Mouse (Mus musculus): Measurements from ENCODE around the gene Lsm2. TPM values are rescaled to one million over a fixed set of nuclear protein-coding genes. Genes with fewer than 3 reads are reported as not detected.
"Not testable (repeated sequence)": the region's sequence is repeated elsewhere in the genome, so short reads cannot be mapped to it uniquely, and the experiment has no call there.

The Lsm2 gene
- polyA plus RNA-seq, 1 experiment from 2014 or later: 211 TPM

DNA sequence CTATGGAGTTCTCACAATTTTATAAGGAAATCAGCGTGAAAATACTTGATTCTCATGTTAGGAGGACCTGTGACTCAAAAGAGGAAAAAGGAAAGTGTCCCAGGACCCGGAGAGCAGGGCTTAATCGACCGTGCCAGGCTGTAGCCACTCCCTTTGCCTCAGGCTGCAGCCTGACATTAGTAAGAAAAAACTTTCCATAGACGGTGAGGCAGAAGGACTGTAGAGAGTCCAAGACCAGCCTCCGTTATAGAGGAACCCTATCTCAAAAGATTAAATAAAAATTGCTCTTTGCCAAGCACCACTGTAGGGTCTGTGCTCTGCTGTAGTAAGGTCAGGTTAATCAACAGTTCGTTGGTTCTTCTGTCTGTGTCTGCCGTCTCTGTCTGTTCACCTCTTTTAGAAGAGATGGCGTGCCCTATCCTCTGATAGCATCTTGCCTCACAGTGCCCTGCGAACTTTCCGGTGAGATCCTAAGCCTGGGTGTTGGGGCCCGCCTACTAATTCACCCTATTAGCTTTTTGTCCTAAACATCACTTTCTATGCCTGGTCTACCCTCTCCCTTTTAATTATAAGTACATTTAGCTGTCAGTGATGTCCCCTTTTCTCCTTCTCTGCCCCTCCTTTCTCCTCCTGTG is 21.7 kb upstream of the Lsm2 start:
- H3K36me3 ChIP-seq (ENCODE audit: control insufficient read depth, insufficient read depth, low read length): no peaks in the 10 kb centered on the region
- H3K27ac ChIP-seq (ENCODE audit: low read depth, low read length): no peak overlapping the region
- no peaks in the 10 kb centered on the region for H3K9me3 ChIP-seq (ENCODE audit: control insufficient read depth, low read length)
- WGBS: 15% methylated on average over 12 of the region's 12 CpGs
- ATAC-seq (ENCODE audit: insufficient read depth, low FRiP score, low TSS enrichment) (no peak), DNase-seq (ENCODE audit: low spot score) (no peak)
- peak overlapping the region; percentile 76 for H3K4me2 ChIP-seq (ENCODE audit: low read depth)
- peak overlapping the region; percentile 43; the same call in 1 of the 2 replicates for H3K4me3 ChIP-seq (ENCODE audit: low read depth, low read length)
- peaks cover 3% of the 10 kb centered on the region; the same call in 1 of the 2 replicates for H3K4me1 ChIP-seq (ENCODE audit: control insufficient read depth, insufficient read depth, low read length)
- H3K9ac ChIP-seq (ENCODE audit: low read length): peak overlapping the region; percentile 57
- H3K27me3 ChIP-seq (ENCODE audit: control insufficient read depth, insufficient read depth, low read length): peaks cover 7% of the 10 kb centered on the region; the same call in 1 of the 2 replicates

DNA sequence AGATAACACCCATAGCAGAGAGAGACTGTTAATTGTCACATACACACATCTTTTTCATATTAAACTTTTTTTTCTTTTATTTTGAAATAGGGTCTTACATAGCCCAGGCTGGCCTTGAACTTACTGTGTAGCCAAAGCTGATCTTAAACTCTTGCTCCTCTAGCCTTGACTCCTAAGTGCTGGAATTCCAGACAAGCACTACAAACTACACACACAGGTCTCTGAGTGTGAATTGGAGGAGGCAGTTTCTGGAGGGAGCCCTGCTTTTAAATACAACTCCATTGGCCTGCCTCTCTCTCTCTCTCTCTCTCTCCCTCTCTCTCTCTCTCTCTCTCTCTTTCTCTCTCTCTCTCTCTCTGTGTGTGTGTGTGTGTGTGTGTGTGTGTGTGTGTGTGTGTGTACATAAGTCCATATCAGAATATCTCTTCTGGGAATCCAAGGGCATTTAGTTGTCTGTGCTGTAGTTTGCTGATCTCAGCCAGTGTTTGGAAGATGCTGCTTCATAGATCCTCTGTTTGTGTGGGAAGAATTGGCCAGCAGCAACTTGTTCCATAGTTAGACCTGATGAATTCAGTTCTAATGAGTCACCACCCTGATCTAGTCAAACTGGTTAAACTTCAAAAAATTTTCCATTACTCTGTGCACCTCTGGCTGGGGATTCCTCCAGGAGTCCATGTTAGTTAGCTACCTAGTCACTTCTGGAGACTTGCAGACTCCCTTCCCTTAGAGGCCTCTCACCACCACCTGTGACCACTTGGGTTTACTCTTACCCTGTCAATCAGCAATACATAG is 20.8 kb upstream of the Lsm2 start:
- H3K9me3 ChIP-seq (ENCODE audit: control insufficient read depth, low read length): no peaks in the 10 kb centered on the region
- H3K4me1 ChIP-seq (ENCODE audit: control insufficient read depth, insufficient read depth, low read length): peaks cover 3% of the 10 kb centered on the region; the same call in 1 of the 2 replicates
- no peak overlapping the region for H3K27ac ChIP-seq (ENCODE audit: low read depth, low read length)
- ATAC-seq (ENCODE audit: insufficient read depth, low FRiP score, low TSS enrichment) (no peak), DNase-seq (ENCODE audit: low spot score) (no peak)
- no peak overlapping the region for H3K4me3 ChIP-seq (ENCODE audit: low read depth, low read length)
- peaks cover 7% of the 10 kb centered on the region; the same call in 1 of the 2 replicates for H3K27me3 ChIP-seq (ENCODE audit: control insufficient read depth, insufficient read depth, low read length)
- H3K36me3 ChIP-seq (ENCODE audit: control insufficient read depth, insufficient read depth, low read length): no peaks in the 10 kb centered on the region
- H3K9ac ChIP-seq (ENCODE audit: low read length): no peak overlapping the region
- no peak overlapping the region for H3K4me2 ChIP-seq (ENCODE audit: low read depth)

DNA sequence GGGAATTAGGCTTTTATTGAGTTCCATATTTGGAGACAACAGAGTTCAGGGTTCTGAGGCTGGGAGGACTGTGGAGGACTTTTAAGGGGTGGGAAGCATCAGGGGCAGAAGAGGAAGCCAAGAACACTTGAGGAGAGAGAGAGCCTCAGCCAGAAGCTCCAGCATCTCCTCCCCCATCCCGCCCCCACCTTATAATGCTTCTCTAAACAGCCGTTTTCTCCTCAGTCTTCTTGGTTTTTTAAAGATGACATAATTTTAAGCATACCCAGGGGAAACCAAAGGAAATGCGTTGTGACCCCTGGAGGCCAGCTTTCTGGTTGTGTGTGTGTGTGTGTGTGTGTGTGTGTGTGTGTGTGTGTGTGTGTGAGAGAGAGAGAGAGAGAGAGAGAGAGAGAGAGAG is 19.5 kb upstream of the Lsm2 start:
- no peak for DNase-seq (ENCODE audit: low spot score)
- peaks cover 3% of the 10 kb centered on the region; the same call in 1 of the 2 replicates for H3K4me1 ChIP-seq (ENCODE audit: control insufficient read depth, insufficient read depth, low read length)
- no peak overlapping the region for H3K27ac ChIP-seq (ENCODE audit: low read depth, low read length)
- no peak for ATAC-seq (ENCODE audit: insufficient read depth, low FRiP score, low TSS enrichment)
- no peak overlapping the region for H3K4me2 ChIP-seq (ENCODE audit: low read depth)
- H3K27me3 ChIP-seq (ENCODE audit: control insufficient read depth, insufficient read depth, low read length): peaks cover 4% of the 10 kb centered on the region; the same call in 1 of the 2 replicates
- WGBS: 47% methylated on average over 3 of the region's 3 CpGs
- H3K9ac ChIP-seq (ENCODE audit: low read length): no peak overlapping the region
- no peak overlapping the region for H3K4me3 ChIP-seq (ENCODE audit: low read depth, low read length)
- H3K9me3 ChIP-seq (ENCODE audit: control insufficient read depth, low read length): no peaks in the 10 kb centered on the region
- no peaks in the 10 kb centered on the region for H3K36me3 ChIP-seq (ENCODE audit: control insufficient read depth, insufficient read depth, low read length)

DNA sequence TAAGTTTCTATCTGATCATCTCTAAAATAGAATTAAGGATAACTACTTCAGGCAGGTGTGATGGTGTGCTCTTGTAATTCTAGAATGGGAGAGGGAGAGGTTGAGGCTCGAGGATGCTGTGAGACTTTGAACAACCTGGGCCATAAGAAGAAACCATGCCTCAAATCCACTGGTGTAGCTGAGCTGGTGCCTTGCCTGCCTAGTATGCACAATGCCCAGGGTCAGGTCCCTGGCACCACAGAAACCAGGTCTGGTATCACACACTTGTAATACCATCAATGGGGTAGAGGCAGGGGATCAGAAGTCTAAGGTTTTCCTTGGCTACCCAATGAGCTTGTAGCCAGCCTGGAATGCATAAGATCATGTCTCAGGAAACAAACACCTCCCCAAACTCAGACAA is 18.8 kb upstream of the Lsm2 start:
- Histone ChIP-seq H3K27me3 (ENCODE audit: control insufficient read depth, insufficient read depth, low read length) (peaks cover 5% of the 10 kb centered on the region), H3K4me3 (ENCODE audit: low read depth, low read length) (no peak overlapping the region), H3K36me3 (ENCODE audit: control insufficient read depth, insufficient read depth, low read length) (no peaks in the 10 kb centered on the region), H3K9ac (ENCODE audit: low read length) (no peak overlapping the region), H3K4me2 (ENCODE audit: low read depth) (no peak overlapping the region), H3K27ac (ENCODE audit: low read depth, low read length) (no peak overlapping the region), H3K9me3 (ENCODE audit: control insufficient read depth, low read length) (no peaks in the 10 kb centered on the region), H3K4me1 (ENCODE audit: control insufficient read depth, insufficient read depth, low read length) (peaks cover 3% of the 10 kb centered on the region; the same call in 1 of the 2 replicates)
- WGBS: 57% methylated on average over 1 of the region's 1 CpGs
- ATAC-seq (ENCODE audit: insufficient read depth, low FRiP score, low TSS enrichment): no peak
- DNase-seq (ENCODE audit: low spot score): no peak

DNA sequence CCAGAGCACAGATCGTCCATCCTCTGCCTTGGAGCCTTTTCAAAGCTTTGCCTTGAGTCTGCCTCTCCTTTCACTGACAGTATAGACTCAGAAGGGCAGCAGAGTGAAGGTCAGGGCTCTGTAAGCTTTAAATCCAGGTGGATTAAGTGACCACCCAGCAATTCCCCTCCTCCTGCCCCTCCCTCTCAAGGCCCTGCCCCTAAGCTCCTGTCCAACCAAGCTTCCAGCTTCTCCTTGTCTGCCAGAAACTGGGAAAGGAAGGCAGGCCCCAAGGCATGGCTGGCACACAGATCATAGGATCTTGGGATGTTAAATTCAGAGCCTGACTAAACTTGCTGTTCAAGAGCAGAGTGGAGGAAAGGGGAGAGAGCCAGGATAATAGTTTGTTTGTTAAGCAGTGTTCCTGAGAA is 17.0 kb upstream of the Lsm2 start:
- H3K9ac ChIP-seq (ENCODE audit: low read length): peak overlapping the region; percentile 22; the same call in 1 of the 2 replicates
- H3K4me3 ChIP-seq (ENCODE audit: low read depth, low read length): no peak overlapping the region
- no peaks in the 10 kb centered on the region for H3K36me3 ChIP-seq (ENCODE audit: control insufficient read depth, insufficient read depth, low read length)
- H3K9me3 ChIP-seq (ENCODE audit: control insufficient read depth, low read length): no peaks in the 10 kb centered on the region
- H3K27ac ChIP-seq (ENCODE audit: low read depth, low read length): no peak overlapping the region
- DNase-seq (ENCODE audit: low spot score) (no peak), ATAC-seq (ENCODE audit: insufficient read depth, low FRiP score, low TSS enrichment) (no peak)
- H3K4me2 ChIP-seq (ENCODE audit: low read depth): no peak overlapping the region
- peaks cover 3% of the 10 kb centered on the region; the same call in 1 of the 2 replicates for H3K4me1 ChIP-seq (ENCODE audit: control insufficient read depth, insufficient read depth, low read length)
- peaks cover 23% of the 10 kb centered on the region for H3K27me3 ChIP-seq (ENCODE audit: control insufficient read depth, insufficient read depth, low read length)
- WGBS: 29% methylated on average over 1 of the region's 1 CpGs

DNA sequence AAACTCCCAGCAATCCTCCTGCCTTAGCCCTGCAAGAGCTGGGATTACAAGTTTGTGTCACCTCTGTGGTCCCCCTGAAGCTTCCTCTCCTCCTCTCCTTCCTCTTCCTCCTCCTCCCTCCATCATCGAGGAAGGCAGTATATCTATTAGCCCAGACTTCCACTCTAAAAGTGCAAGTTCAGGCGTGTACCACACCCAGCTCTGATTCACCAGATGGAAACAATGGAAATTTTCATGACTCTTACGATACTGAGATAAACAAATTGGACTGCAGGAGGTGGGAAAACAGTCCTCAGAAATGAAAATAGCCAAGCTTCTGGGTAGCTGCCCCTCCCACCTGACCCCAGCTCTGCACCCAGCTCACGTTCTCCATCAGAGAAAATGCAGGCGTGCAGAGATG is 16.0 kb upstream of the Lsm2 start:
- peaks cover 21% of the 10 kb centered on the region for H3K27me3 ChIP-seq (ENCODE audit: control insufficient read depth, insufficient read depth, low read length)
- no peaks in the 10 kb centered on the region for H3K4me1 ChIP-seq (ENCODE audit: control insufficient read depth, insufficient read depth, low read length)
- no peak overlapping the region for H3K4me2 ChIP-seq (ENCODE audit: low read depth)
- DNase-seq (ENCODE audit: low spot score): no peak
- no peaks in the 10 kb centered on the region for H3K9me3 ChIP-seq (ENCODE audit: control insufficient read depth, low read length)
- ATAC-seq (ENCODE audit: insufficient read depth, low FRiP score, low TSS enrichment): no peak
- WGBS: 74% methylated on average over 5 of the region's 5 CpGs
- no peak overlapping the region for H3K9ac ChIP-seq (ENCODE audit: low read length)
- H3K4me3 ChIP-seq (ENCODE audit: low read depth, low read length): no peak overlapping the region
- H3K27ac ChIP-seq (ENCODE audit: low read depth, low read length): no peak overlapping the region
- H3K36me3 ChIP-seq (ENCODE audit: control insufficient read depth, insufficient read depth, low read length): no peaks in the 10 kb centered on the region

DNA sequence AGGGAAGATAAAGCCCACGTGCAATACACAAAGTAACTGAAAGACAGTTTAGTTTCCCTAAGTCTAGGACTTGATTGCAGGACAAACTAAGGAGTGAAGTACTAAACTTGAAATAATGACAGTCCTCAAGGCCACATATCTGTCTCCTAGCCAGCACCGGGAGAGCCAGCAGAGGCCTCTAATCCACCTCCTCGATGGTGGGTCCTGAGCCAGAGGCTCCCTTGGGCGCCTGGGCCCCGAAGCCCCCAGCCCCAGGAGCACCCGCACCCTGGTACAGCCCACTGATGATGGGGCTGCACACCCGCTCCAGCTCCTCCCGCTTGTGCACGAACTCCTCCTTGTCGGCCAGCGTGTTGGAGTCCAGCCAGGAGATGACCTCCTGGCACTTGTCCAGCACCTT is 11.8 kb upstream of the Lsm2 start, which contains the start of gene Gm20481:
TSS of gene Gm20481 (plus strand) at position 91 of the 400 bp plus-strand sequence.
- not testable (repeated sequence) for H3K9ac ChIP-seq (ENCODE audit: low read length); H3K4me1 ChIP-seq (ENCODE audit: control insufficient read depth, insufficient read depth, low read length); H3K36me3 ChIP-seq (ENCODE audit: control insufficient read depth, insufficient read depth, low read length); H3K27ac ChIP-seq (ENCODE audit: low read depth, low read length); DNase-seq (ENCODE audit: low spot score); H3K9me3 ChIP-seq (ENCODE audit: control insufficient read depth, low read length); ATAC-seq (ENCODE audit: insufficient read depth, low FRiP score, low TSS enrichment); H3K4me3 ChIP-seq (ENCODE audit: low read depth, low read length); H3K4me2 ChIP-seq (ENCODE audit: low read depth)
- peaks cover 21% of the 10 kb centered on the region for H3K27me3 ChIP-seq (ENCODE audit: control insufficient read depth, insufficient read depth, low read length)
- WGBS: 67% methylated on average over 7 of the region's 11 CpGs

DNA sequence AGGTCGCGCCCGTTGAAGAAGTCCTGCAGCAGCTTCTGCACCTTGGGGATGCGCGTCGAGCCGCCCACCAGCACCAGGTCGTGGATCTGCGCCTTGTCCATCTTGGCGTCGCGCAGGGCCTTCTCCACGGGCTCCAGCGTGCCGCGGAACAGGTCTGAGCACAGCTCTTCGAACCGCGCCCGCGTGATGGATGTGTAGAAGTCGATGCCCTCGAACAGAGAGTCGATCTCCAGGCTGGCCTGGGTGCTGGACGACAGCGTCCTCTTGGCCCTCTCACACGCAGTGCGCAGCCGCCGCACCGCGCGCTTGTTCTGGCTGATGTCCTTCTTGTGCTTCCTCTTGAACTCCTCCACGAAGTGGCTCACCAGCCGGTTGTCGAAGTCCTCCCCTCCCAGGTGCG is 10.8 kb upstream of the Lsm2 start:
- not testable (repeated sequence) for H3K4me3 ChIP-seq (ENCODE audit: low read depth, low read length); H3K4me1 ChIP-seq (ENCODE audit: control insufficient read depth, insufficient read depth, low read length); H3K36me3 ChIP-seq (ENCODE audit: control insufficient read depth, insufficient read depth, low read length); DNase-seq (ENCODE audit: low spot score); H3K9me3 ChIP-seq (ENCODE audit: control insufficient read depth, low read length); H3K9ac ChIP-seq (ENCODE audit: low read length); H3K4me2 ChIP-seq (ENCODE audit: low read depth); ATAC-seq (ENCODE audit: insufficient read depth, low FRiP score, low TSS enrichment); H3K27ac ChIP-seq (ENCODE audit: low read depth, low read length)
- H3K27me3 ChIP-seq (ENCODE audit: control insufficient read depth, insufficient read depth, low read length): peaks cover 21% of the 10 kb centered on the region
- 23% methylated on average over 7 of the region's 37 CpGs for WGBS

All from neural tube, embryonic 11.5 days (tissue).